Mouse (Mus musculus) lung, embryonic 16.5 days (tissue): ENCODE measurements at regions not wholly inside any gene's neighbourhood (a gene's known extent, or its start where the extent isn't known, plus 50 kb on each side); places are given as distances from the start of the nearest gene placed in this dataset.
"Not testable (repeated sequence)": the region's sequence is repeated elsewhere in the genome, so short reads cannot be mapped to it uniquely, and the experiment has no call there.

Experiments
- ATAC-seq: fragments of 200-750 bp; cut with Nextera tagmentation; 2 replicates; pipeline ENCODE4 v1.8.0; 2017; ENCODE audit warnings: low read depth, mild to moderate bottlenecking, moderate library complexity
- H3K27ac ChIP-seq: fragments of 300-500 bp; sonication (generic); 2 replicates; pipeline ENCODE4 v1.5.1; 2014; ENCODE audit warnings: mild to moderate bottlenecking, control low read depth, low read length
- H3K27me3 ChIP-seq: fragments of 300-500 bp; sonication (generic); 2 replicates; pipeline ENCODE4 v1.6.1; 2014; ENCODE audit warnings: low read depth, low read length, mixed read lengths; ENCODE audit not compliant: control insufficient read depth, insufficient read depth
- H3K36me3 ChIP-seq: fragments of 300-500 bp; sonication (generic); 2 replicates; pipeline ENCODE4 v1.6.1; 2014; ENCODE audit warnings: low read length; ENCODE audit not compliant: control insufficient read depth, insufficient read depth
- H3K4me1 ChIP-seq: fragments of 300-500 bp; sonication (generic); replicated peaks from 2 replicates; pipeline ENCODE4 v1.6.1; 2014; ENCODE audit warnings: low read length, mixed read lengths; ENCODE audit not compliant: control insufficient read depth, insufficient read depth
- H3K4me2 ChIP-seq: fragments of 300-500 bp; sonication (generic); 2 replicates; pipeline ENCODE4 v1.6.1; 2014; ENCODE audit warnings: low read depth, low read length, control low read depth
- H3K4me3 ChIP-seq: fragments of 300-500 bp; sonication (generic); 2 replicates; pipeline ENCODE4 v1.5.1; 2014; ENCODE audit warnings: mild to moderate bottlenecking, low read length, control low read depth
- H3K9ac ChIP-seq: fragments of 300-500 bp; sonication (generic); 2 replicates; pipeline ENCODE4 v1.6.1; 2014; ENCODE audit warnings: low read length, control low read depth
- H3K9me3 ChIP-seq: fragments of 300-500 bp; sonication (generic); 2 replicates; pipeline ENCODE4 v1.6.1; 2016; ENCODE audit warnings: low read length; ENCODE audit not compliant: control insufficient read depth
- WGBS: fragments of 180-500 bp; shearing (Covaris S2); extraction: QIAGEN DNeasy Blood & Tissue Kit; methylation state at CpG from one replicate; pipeline ENCODE4 v1.1.7; 2014; 5-methylcytosine and 5-hydroxymethylcytosine counted together

DNA sequence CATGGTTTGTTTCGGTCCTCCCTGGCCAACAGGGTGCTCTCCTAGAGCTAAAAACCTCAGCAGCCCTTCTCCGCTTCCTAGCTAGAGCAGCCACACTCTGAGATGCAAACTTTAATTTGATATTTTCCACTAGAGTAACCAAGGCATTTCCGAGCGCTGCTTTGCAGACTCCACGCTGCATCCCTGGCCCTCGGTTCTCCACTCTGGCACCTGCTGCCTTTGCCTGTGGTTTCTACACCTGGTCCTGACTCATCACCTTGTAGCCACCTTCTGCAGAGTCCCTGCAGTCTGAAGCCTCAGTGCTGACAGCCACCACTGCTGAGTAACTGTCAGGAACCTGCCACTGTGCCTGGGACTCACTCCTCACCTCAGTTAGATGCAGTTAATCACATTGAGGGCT, 124.5 kb downstream of the Suds3 start:
- H3K4me3 ChIP-seq = no peak overlapping the region
- H3K9me3 ChIP-seq = no peaks in the 10 kb centered on the region; the same call in 1 of the 2 replicates
- H3K27ac ChIP-seq = no peak overlapping the region
- H3K27me3 ChIP-seq = no peaks in the 10 kb centered on the region
- 85% methylated on average over 6 of the region's 6 CpGs for WGBS
- no peaks in the 10 kb centered on the region for H3K36me3 ChIP-seq
- no peak overlapping the region for H3K4me2 ChIP-seq
- no peak overlapping the region for H3K9ac ChIP-seq
- ATAC-seq = no peak
- no peaks in the 10 kb centered on the region for H3K4me1 ChIP-seq

DNA sequence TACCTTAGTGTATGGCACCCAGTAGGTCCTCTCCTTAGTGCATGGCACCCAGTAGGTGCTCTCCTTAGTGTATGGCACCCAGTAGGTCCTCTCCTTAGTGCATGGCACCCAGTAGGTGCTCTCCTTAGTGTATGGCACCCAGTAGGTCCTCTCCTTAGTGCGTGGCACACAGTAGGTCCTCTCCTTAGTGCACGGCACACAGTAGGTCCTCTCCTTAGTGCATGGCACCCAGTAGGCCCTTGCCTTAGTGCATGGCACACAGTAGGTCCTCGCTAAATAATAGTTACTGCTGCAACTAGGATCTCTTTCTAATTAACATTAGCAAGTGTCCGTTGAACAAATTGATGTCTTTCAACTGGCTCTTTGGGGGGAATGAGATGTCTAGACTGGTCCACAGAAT, 144.4 kb downstream of the Suds3 start:
- H3K9me3 ChIP-seq, H3K9ac ChIP-seq, H3K27me3 ChIP-seq, ATAC-seq, H3K27ac ChIP-seq, H3K36me3 ChIP-seq, H3K4me2 ChIP-seq, H3K4me1 ChIP-seq, H3K4me3 ChIP-seq: not testable (repeated sequence)
- 84% methylated on average over 4 of the region's 4 CpGs for WGBS

GRCm38 (mm10) chr5:116964171-116964570, 151.7 kb downstream of the Suds3 start:
- Histone ChIP-seq H3K27ac (no peak overlapping the region), H3K4me2 (no peak overlapping the region), H3K9ac (no peak overlapping the region), H3K9me3 (no peaks in the 10 kb centered on the region), H3K4me1 (no peaks in the 10 kb centered on the region), H3K27me3 (no peaks in the 10 kb centered on the region), H3K4me3 (no peak overlapping the region), H3K36me3 (no peaks in the 10 kb centered on the region)
- WGBS = 84% methylated on average over 7 of the region's 7 CpGs
- no peak for ATAC-seq

GRCm38 (mm10) chr5:116963106-116963505, 152.8 kb downstream of the Suds3 start:
- no peaks in the 10 kb centered on the region for H3K36me3 ChIP-seq
- H3K27ac ChIP-seq = no peak overlapping the region
- H3K9me3 ChIP-seq = no peaks in the 10 kb centered on the region
- H3K9ac ChIP-seq = no peak overlapping the region
- ATAC-seq = no peak
- H3K4me3 ChIP-seq = no peak overlapping the region
- no peaks in the 10 kb centered on the region for H3K27me3 ChIP-seq
- no peaks in the 10 kb centered on the region for H3K4me1 ChIP-seq
- no peak overlapping the region for H3K4me2 ChIP-seq
- WGBS = 67% methylated on average over 2 of the region's 2 CpGs

- Histone ChIP-seq H3K9ac (no peak overlapping the region), H3K27ac (no peak overlapping the region), H3K27me3 (no peaks in the 10 kb centered on the region), H3K4me2 (no peak overlapping the region), H3K9me3 (peaks cover 3% of the 10 kb centered on the region; the same call in 1 of the 2 replicates), H3K4me3 (no peak overlapping the region), H3K4me1 (no peaks in the 10 kb centered on the region), H3K36me3 (no peaks in the 10 kb centered on the region)
- ATAC-seq = no peak
- 67% methylated on average over 8 of the region's 8 CpGs for WGBS
These were observed 155.9 kb downstream of the Suds3 start for GRCm38 (mm10) chr5:116960041-116960440.

DNA sequence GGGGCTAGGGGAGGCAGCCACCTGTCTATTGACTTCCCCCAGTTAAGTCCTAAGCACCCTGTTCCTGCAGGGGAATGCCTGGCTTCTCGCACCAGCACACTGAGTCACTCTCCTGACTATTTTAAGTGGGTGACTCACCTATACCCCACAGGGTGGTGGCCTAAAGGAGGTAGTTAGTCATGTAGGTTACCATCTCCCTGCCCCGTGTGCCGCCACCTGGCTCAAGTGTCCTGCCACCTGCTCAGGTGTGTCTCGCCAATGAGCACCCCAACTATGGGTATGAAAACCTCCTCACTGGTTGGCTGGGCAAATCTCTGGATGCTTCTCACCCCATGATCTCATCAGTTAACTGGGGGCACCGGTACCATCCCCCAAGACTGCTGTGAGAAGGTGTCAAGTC, 157.8 kb downstream of the Suds3 start:
- ATAC-seq = no peak
- WGBS = 65% methylated on average over 5 of the region's 5 CpGs

GRCm38 (mm10) chr5:116956572-116956971, 159.3 kb downstream of the Suds3 start:
- Histone ChIP-seq H3K27me3 (no peaks in the 10 kb centered on the region), H3K9ac (no peak overlapping the region), H3K4me3 (no peak overlapping the region), H3K36me3 (no peaks in the 10 kb centered on the region), H3K27ac (no peak overlapping the region), H3K4me1 (no peaks in the 10 kb centered on the region), H3K4me2 (no peak overlapping the region), H3K9me3 (peaks cover 3% of the 10 kb centered on the region; the same call in 1 of the 2 replicates)
- ATAC-seq = no peak
- WGBS = 70% methylated on average over 13 of the region's 13 CpGs

More for the DNA sequence above, 157.8 kb downstream of the Suds3 start:
- Histone ChIP-seq H3K27ac (no peak overlapping the region), H3K9ac (no peak overlapping the region), H3K4me1 (no peaks in the 10 kb centered on the region), H3K36me3 (no peaks in the 10 kb centered on the region), H3K4me2 (no peak overlapping the region), H3K4me3 (no peak overlapping the region), H3K9me3 (peaks cover 3% of the 10 kb centered on the region; the same call in 1 of the 2 replicates), H3K27me3 (no peaks in the 10 kb centered on the region)

- H3K36me3 ChIP-seq = no peaks in the 10 kb centered on the region
- H3K4me2 ChIP-seq = no peak overlapping the region
- no peak for ATAC-seq
- no peaks in the 10 kb centered on the region for H3K4me1 ChIP-seq
- no peak overlapping the region for H3K4me3 ChIP-seq
- no peak overlapping the region for H3K27ac ChIP-seq
- no peak overlapping the region for H3K9ac ChIP-seq
- H3K9me3 ChIP-seq = no peaks in the 10 kb centered on the region
- H3K27me3 ChIP-seq = no peaks in the 10 kb centered on the region
- 10% methylated on average over 3 of the region's 4 CpGs for WGBS
These were observed 165.5 kb downstream of the Suds3 start for GRCm38 (mm10) chr5:116950280-116950881.

- Histone ChIP-seq H3K9ac (no peak overlapping the region), H3K4me1 (no peaks in the 10 kb centered on the region), H3K4me3 (no peak overlapping the region), H3K27me3 (no peaks in the 10 kb centered on the region), H3K27ac (no peak overlapping the region), H3K36me3 (no peaks in the 10 kb centered on the region), H3K9me3 (no peaks in the 10 kb centered on the region), H3K4me2 (no peak overlapping the region)
- ATAC-seq = no peak
- WGBS = 54% methylated on average over 5 of the region's 5 CpGs
These were observed 181.3 kb downstream of the Suds3 start for GRCm38 (mm10) chr5:116934585-116934984.

GRCm38 (mm10) chr5:116934151-116934550, 181.8 kb downstream of the Suds3 start:
- ATAC-seq = no peak
- H3K9ac ChIP-seq = no peak overlapping the region
- H3K4me2 ChIP-seq = no peak overlapping the region
- no peaks in the 10 kb centered on the region for H3K4me1 ChIP-seq
- H3K4me3 ChIP-seq = no peak overlapping the region
- H3K27ac ChIP-seq = no peak overlapping the region
- no peaks in the 10 kb centered on the region for H3K36me3 ChIP-seq
- WGBS = 60% methylated on average over 1 of the region's 3 CpGs
- H3K27me3 ChIP-seq = no peaks in the 10 kb centered on the region
- no peaks in the 10 kb centered on the region for H3K9me3 ChIP-seq
